Mouse (Mus musculus) kidney, postnatal 36 days (tissue): ENCODE results near the gene Wars.

Source experiments
- DNase-seq, 2 experiments: peaks; one replicate each; pipeline ENCODE4 v3.0.0; 2021 to 2022; ENCODE audit warnings: mixed read lengths in 2 of 2

The Wars gene

DNA sequence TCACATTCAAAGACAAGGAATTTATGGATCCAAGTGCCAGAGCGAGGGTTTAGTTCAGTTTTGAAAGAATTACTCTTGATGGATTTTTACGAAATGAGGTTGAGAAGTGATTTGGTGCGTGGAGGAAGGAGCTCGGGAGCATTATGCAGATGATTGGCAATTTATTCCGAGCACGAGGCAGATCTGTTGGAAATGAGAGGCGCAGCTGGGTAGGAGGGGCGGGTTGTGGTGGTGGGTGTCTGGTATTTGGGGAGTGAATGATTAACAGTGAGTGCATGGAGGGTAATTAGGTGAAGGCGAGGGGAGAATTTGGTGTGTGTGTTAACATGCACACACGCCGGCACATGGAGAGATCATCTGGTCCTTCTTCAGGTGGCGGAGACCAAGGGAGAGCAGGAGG, 12.4 kb upstream of the Wars start:
- DNase-seq: peak in 1 of 2 experiments; percentile 12

DNA sequence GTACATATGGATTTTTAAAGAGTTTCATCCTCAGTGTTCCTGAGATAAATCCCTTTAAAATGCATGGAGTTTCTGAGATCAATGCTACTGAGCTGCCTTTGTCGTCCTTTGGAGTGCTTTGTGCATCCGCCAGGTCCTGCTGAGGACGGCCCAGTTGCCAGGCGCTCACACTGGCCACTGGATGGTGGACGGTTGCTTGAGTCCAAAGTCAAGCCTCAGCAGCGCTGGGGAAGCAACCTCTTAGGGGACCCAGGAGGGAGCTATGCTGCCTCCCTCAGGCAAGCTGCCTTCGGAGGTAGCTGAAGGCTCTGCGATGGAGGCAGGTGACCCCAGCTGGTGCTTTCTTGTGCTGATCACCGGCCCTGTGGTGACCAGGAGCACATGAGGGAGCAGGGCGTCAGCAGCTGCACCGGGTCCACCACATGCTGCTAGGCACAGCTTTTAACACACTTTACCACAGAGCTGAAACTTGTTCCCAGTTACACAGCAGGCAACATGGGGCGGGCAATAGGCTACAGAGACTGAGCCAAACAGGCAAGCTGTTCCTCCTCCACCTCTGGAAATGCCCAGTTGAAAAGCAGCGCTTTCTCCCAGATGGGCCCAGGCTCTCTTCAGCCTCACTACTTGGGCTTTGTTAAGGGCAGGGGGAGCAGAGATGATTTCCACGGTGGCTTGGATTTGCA, 11.8 kb upstream of the Wars start:
- DNase-seq: no peak

DNA sequence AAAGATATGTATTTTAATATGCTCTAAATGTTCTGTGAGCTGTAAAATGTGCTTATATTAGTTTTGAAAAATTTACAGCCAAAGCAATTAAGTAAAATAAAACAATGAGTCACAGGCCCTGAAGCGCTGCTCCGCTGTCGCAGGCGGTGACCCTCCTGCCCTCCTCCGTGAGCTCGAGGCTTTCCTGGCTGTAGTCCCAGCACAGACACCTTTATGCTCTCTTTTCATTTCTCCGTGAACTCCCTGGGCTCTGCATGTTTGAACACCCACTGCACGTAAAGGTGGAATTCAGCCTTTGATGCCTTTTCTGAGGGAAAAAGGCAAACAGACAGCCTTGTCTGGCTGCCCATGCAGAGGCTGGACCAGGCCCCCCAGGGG, 10.3 kb upstream of the Wars start:
- DNase-seq: no peak

DNA sequence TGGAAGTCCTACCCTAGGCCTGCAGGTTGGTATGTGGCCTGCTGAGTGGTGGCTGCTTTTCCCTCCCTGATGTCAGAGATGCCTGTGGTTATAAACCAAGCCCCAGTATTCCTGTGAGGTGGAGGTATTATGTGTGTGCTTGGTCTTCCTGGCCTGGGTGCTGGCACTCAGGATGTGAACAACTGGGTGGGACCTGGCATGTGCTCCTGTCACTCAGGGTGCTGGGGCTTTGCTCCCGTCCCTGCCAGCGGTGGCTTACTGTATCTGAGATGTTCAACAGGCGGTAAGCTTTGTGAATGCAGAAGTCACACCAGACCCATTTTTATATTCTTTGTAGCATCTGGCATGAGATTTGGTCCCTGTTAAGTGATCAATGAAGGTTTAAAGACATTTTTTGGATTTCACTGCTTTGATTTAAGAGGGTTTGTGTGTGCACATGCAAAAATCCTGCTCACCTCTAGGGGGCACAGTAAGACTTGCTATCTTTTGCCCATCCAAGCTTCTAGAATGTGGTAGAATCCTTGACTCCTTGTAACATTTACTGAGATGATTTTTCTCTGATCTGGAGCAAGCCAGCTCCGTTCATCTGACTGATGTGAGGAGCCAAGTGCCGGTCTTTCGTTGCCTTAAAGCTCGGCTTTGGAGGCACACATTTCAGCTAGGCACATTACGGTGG, 9.8 kb upstream of the Wars start:
- DNase-seq: peak; percentile 37 to 74

DNA sequence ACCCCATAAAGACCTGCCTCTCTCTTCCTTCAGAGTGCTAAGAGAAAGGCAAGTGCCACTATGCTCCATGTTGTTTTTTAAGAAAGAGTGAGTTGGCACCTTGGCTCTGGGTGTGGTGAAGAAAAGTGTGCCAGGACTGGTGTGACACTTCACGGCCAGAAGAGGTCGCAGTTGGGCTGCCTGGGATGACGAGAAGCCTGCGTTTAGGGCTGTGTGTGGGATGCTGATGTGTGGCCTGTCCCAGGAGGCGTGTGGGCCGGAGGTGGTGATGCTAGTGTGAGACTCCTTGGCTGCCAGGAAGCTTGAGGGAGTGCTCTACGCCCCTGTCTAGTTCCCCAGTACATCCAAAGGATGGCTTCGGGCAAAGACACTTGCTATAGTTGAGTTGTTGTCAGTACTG, 9.0 kb upstream of the Wars start:
- DNase-seq: peak; percentile 27 to 68

DNA sequence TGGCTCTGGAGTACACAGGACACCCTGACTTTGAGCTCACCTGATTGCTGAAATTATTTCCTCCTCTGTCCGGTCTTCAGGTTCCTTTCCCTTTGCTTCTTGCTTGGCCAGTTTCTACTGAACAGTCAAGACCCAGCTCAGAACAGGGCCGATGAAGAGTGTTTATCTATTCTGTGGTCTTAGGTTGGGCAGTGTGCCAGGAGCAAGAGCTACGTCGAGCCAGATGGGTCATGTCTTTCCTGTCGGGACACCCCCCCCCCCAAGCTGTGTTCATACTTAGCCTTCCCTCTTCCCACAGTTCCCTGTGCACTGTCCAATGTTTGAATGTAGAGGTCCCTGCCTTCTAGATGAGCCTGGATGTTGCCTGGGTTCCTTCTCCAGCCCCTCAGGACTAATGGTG, 7.4 kb upstream of the Wars start:
- DNase-seq: no peak

DNA sequence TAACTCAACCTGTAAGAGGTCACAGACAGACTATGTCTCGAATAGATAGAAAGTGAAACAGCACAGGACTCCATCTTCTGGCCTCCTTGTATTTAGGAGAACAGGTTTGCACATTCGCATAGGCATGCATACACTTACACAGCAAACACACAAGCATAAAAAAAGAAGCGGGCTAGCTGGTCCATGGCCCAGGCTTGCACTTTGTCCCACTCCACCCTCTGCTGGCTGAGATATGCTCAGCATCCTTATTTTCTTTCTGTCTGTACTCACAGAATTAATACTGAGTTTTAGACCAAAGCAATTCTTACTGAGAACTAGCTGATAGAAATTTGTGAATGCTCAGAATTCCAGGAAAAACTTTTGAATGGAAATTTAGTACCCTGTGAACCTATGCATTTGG, 2.0 kb upstream of the Wars start:
- peak; percentile 36 to 68 for DNase-seq

DNA sequence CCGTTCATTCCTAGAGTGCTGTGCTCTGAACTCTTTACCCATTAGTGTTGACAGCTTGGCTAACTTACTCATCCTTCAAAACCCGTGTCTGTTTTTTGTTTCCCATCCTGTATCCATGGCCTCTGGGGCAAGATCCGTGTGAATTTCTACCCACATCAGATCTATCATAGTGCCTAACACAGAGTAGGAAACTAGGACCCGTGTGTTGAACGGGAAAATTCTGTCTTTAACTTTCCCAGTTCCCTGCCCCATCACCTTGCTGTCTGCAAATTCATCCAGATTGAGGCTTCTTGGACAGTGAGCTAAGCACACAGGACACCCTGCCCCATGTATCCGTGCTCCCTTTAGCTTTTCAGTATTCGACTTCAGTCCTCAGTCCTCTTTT, 450 bp upstream of the Wars start:
- DNase-seq: no peak

DNA sequence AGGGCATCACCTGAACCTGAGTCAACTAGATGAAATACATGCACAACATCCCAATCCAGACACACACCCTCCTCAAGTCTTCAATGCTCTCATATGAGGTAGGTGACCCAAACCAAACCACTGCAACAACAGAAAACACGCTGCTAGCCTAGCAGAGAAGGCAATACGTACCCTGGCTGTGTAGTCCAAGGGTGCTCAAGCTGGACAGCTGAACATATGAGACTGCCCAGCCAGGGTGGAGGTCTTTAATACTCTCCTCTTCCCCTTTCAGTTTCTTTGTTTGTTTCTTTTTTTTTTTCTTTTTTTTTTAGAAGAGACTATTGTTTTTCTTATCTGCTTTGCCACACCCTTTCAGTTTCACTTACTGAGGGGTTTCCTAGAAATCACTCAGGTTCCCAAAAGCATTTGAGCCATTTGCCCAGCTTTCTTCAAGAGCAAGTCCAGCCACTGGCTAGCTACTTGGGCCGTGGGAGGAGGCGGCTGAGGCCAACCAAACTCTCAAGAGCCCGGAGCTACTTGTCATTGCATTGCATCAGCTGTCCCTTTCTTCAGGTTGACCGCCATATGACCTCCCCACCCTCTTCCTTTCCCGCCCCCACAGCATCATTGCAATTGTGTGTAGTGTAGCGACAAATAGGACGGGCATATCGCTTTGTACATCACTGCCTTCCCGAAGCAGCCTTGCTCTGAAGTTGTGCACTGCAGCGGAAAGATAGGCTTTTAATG, 822 bp downstream of the Wars start, which contains the start of gene Wdr25:
Gene Wdr25 (plus strand): TSS at position 643 of the 726 bp plus-strand sequence.
- DNase-seq: peak; percentile 16 to 51

DNA sequence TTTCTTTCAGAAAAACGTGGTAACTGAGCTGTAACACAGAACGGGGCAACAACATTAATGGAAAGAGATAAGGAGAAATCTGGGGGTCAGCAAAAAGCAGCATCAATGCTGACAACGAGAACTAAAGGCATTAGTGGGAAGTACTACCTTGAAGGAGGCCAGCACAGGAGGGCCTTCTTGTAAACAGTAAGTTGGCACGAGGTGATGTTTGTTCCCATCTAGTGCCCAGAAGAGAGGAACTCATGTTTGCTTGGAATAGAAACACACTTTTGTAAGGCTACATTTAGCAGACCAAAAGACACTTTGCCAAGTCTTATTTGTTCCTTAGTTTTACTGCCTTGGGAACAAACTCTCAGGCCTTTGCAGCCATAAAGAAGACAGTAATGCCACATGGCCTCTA, 5.3 kb downstream of the Wars start:
- no peak for DNase-seq

DNA sequence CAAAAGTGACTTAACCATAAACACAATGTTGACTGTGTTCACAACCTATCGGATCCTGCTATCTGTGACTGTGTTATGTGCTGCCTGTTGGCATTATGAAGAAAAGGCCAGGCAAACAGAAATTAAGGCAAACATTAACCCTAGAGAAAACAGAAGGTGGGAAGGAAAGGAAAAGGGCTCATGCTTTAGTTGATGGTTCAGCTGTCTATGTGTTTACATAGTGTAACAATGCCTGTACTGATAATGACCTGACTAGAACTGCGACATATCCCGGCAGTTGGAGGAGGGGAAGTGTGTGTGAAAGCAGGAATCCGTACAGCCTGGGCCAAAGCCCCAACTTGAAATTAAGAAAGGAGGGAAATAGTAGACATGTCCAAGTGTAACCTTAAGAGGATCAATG, 6.9 kb downstream of the Wars start:
- DNase-seq: no peak

DNA sequence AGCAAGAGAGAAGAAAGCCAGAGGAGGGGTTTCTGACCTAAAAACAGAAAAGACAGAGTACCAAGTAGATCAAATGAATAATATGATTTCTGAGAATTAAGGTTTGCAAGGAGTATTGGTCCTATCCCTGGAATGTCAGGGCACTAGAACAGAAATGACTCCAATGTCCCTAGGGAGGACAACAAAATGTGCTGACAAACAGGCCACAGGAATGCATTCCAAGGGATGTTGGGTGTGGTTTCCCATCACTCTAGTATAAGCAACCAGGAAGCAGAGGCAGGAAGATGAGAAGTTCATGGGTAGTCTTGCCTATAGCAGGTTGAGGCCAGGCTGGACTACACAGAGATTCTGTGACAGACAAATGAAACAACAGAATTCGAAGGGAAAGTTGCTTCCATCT, 8.1 kb downstream of the Wars start:
- peak in 1 of 2 experiments; percentile 45 for DNase-seq

DNA sequence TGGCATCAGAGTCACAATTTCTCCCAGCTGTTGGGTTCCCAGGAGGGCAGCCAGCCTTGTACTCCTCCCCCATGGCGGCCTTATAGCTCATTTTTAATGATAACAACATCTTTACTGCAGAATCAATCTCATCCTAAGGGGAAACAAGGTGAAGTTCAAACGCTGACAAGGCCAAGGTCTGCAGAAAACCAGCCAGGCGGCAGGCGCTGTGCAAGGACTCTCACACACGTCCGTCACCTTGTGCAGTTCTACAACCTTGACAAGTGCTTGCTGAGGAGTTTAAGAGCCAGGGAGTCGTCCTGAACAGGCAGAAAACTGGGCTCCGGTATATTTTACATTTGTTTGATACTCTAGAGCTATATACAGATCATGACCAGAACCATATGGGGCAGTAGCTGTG, 11.2 kb downstream of the Wars start:
- DNase-seq: no peak

DNA sequence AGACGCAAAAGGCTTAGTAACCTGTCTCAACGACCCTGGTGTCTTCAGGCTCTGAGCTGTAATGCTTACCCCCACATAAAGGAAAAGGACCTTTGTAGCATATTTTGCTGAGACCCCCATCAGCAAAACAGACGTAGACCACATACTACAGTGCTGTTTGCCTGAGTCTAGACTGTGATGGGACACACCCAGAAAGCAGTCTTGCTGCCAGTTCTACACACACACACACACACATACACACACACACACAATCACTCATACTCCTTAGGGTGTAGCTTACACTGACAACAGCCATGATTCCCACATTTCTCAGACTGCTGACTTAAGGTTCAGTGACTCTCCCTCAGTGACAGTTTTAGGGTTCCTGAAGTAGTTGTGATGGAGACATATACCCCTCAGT, 12.8 kb downstream of the Wars start:
- no peak for DNase-seq

DNA sequence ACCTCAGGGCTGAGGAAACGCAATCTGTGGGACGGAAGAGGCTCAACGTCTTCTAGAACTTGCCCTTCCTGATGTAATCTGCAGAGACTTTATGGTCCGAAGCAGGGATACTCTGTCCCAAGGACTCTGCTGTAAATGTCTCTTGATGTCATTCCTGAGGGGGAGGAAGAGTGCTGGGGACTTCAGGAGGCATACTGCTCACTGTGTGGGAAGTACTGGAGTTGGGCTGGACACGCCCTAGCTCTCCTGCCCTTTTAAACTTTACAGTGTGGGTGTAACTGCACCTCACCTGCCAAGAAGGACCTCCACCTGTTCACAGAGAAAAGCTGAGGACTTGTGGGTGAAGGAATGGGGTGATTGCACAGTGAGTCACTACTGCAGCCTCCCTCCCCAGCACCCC, 13.4 kb downstream of the Wars start:
- no peak for DNase-seq

DNA sequence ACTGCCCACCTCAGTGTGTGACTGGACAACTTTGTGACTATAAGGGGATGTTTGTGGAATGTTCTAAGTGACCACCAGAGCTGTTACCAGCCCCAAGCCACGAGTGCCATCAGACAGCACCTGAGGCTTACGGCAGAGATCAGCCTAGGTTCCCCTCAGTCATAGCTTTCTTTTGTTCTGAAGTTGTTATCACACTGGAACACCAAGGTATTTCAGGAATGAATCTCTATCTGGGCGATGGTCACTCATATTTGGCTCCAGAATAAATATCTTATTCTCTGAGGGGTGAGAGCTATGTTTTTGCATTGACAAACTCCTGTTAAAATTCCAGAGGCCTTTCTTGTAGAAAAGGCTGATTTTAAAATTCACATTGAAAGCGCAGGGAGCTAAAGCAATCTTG, 14.8 kb downstream of the Wars start:
- DNase-seq: no peak

DNA sequence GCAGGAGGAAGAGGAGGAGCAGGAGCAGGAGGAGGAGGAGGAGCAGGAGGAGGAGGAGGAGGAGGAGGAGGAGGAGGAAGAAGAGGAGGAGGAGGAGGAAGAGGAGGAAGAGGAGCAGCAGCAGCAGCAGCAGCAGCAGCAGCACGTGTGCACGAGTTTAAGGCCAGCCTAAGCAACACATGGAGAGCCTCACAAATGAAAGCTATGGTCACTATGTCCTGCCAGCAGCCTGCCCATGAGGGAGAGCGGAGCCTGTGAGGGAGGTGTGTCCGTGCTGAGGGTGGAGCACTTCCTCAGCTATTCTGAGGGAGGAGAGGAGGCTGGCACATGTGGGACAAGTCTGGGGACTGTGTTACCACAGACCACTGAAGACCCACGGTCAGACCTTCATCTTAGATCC, 20.9 kb downstream of the Wars start:
- no peak for DNase-seq

DNA sequence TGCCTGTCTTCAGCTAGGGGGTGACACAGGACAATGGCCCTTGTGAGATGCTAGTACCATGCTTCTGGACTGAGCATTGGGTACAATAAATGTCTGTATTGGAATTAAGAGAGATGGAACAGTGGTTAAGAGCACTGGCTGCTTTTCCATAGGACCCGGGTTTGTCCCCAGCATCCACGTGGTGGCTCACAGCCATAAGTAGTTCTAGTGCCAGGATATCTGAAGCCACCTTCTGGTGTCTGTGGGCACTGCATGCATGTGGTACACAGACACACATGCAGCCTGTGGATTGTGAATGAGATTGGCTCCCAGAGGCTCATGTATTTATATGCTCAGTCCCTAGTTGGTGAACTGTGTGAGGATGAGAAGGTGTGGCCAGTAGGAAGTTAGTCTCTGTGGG, 24.4 kb downstream of the Wars start:
- peak in 1 of 2 experiments; percentile 41 for DNase-seq

DNA sequence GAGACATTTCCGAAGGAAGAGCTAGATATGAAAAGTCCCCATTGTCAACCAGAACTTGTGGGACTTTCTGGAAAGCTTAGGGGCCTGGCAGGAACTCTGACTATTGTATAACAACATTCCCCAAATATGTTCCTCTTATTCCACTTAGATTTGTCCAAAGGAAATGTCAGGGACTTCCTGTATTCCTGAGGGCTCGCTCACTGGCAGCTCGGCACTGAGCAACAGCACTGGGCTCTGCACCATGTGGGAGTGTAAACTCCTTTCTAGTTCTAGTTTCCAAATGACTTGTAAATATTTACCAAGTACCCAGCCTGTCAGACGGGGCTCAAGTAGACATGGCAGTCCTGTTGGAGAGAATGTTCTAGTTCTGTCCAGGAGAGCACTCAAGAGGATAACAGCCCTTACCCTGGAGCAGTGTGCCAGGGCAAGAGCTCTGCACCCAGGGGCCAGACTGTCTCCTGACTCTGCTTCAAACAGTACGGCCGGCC, 28.9 kb downstream of the Wars start:
- DNase-seq: peak; percentile 38

DNA sequence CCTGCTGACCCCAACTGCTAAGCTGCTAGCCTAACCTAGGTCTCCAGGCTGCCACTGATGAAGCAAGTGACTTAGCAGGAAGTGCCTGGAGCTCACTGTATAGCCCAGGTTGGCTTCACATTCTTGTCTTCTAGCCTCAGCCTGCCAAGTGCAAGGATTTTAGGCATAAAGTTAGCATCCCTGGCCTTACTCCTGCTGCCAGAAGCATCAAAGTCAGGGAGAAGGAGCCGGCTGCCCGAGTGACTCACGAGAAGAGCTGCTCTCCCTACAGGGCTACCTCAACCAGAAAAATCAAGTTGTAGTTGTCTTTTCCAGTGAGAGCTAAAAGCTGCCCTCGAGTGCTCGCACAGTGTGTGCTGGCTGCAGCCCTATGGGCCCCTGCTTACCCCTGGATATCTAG, 35.5 kb downstream of the Wars start:
- no peak for DNase-seq

DNA sequence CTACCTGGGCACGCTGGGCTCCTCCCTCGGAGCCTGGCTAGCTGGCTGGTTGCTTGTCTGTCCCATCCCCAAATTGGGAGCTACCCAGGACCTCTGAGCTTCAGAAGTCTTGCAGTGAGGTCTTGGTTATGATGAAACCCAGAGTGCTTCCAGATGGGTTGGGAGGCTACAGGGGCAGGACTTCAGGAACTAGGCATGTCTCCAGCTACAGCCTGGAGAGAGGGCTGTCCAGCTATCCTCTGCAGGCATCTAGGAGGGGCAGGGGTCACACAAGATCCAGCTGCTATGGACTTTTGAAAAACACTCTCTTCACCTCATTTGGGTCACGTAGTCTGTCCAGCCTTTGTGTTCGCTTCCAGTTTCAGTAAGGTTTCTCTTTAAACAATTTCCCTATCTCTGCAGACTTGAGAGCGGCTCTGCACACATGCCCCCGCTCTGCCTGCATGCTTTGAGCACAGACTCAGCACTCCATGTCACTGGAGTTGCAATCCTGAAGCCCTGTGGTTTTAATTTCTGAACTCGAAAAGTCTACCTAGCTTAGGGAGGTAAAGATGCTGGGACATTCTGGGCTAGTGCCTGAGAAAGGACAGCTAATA, 36.3 kb downstream of the Wars start:
- peak; percentile 42 to 43 for DNase-seq

DNA sequence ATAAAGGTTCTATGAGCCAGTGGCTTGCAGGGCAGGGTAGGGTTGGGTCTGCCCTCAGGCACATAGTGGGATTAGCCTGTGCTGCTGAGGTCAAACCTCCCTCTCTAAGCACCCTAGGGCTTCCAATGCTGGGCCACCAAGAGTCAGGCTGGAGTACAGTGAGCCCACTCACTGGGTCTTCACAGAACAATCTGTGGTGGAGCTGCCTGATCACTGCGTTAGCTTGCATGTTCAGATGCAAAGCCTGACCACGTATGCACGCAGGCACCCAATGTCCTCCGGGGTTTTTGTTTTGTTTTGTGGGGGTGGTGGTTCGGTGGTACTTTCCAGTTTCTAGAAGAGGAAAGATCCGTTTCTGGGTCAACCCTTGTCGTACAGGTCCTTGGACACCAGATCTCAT, 36.9 kb downstream of the Wars start:
- DNase-seq: no peak

DNA sequence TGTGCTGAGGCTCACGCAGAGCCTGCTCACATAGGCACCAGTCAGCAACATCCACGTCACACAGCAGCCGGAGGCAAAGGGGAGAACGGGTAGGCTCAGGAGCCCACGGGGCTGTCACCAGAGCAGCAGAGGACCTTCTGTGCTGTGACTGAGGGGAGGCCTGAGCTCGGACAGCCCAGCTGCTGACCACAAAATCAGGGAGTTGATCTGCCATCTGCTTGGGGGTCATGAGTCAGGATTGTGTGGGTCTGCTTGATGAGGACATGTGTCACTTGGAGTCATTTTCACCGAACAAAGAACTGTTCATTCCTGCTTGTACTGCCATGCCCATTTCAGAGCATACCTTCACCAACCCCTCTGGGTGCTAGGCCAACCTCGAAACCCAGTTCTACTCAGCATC, 37.8 kb downstream of the Wars start:
- no peak for DNase-seq

DNA sequence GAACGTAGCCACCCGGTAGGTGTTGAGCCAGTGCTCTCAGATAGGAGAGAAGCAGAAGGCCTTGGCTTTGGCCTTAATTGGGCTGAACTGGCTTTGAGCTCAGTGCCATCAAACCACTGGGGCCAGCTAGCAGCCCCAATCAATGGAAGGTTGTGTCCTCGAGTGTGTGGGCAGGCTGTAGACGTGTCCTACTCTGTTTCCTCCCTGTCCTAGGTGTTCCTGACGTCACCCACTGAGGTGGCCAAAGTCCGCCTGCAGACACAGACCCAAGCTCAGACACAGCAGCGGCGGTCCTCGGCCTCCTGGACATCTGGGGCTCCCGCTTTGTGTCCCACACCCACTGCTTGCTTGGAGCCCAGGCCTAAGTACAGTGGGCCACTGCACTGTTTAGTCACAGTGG, 38.9 kb downstream of the Wars start:
- peak in 1 of 2 experiments; percentile 54 for DNase-seq
